10 mouse cellular contexts compared by ENCODE assay signal in the genomic region with DNA sequence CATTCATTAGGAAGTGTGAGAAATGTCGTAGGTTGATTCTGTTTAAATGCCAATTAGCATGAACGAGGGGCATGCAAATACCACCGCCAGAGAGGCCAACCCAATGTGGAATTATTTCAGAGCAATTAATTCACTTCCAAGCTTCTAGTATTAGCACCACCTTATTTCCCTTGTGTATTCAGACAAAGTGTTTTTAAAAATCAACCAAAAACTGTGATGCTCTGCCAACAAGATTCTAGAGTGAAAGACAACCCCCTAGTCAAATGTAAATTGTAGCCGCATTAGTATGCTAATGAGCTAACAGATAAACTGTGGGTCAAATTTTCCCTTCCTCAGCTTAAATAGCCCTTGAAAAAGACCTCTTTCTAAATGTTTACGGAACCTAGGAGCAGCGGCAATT. TPM values are rescaled to one million over a fixed set of nuclear protein-coding genes. Genes with fewer than 3 reads are reported as not detected.
DNase-seq lines count a peak whose midpoint lies in the region; ATAC-seq and TF ChIP-seq lines count a peak whose summit lies in the region.
"Had no signal": no experiment of that assay in that cellular context is flagged by ENCODE, and none has a peak within 500 bp of the region (broad histone marks: within the 10 kb centered on the region; RNA-seq: fewer than 3 reads in every experiment).

No protein-coding gene starts in this region.

- ATAC-seq in forebrain, postnatal 0 days = peak; percentile 40; the same call in 1 of the 2 replicates
- ATAC-seq in midbrain, embryonic 13.5 days = 0 out of 2 replicates have a peak, but pooled peaks have one; percentile 38

- peak; percentile 4 for DNase-seq in kidney, adult 9 months
- no peak for DNase-seq in kidney, adult 18-20 months
- peak; percentile 95 for DNase-seq in brain, embryonic 14.5 days (ENCODE audit: low read depth)
- peak; percentile 33 for DNase-seq in forebrain, postnatal 0 days
- DNase-seq in frontal cortex, postnatal 36 days (ENCODE audit: low spot score in 2 of 2) = no peak
- no peak for DNase-seq in ovary, postnatal 14 days (ENCODE audit: low spot score)
- no peak for DNase-seq in kidney, postnatal 36 days
- DNase-seq: right cerebral cortex, postnatal 4 days had no signal

- H3K27ac ChIP-seq in forebrain, postnatal 0 days (ENCODE audit: low read depth, low read length) = no peak overlapping the region
- no peak overlapping the region for H3K27ac ChIP-seq in midbrain, embryonic 13.5 days
- H3K27ac ChIP-seq: left cerebral cortex, adult 2 months had no signal

- no peak for TF ChIP-seq CTCF in brain, embryonic 14.5 days (IDR thresholded peaks at IDR 0.05; ENCODE audit: borderline replicate concordance, extremely low read depth, insufficient read depth, insufficient read length)
- TF ChIP-seq CTCF in forebrain, postnatal 0 days (IDR thresholded peaks at IDR 0.05; ENCODE audit: low read depth) = no peak

- no peak for TF ChIP-seq POLR2A in brain, embryonic 14.5 days (IDR thresholded peaks at IDR 0.05; ENCODE audit: borderline replicate concordance, extremely low read depth, insufficient read depth, insufficient read length, poor library complexity, severe bottlenecking)

- H3K4me1 ChIP-seq in forebrain, postnatal 0 days (ENCODE audit: insufficient read depth) = no peaks in the 10 kb centered on the region
- H3K4me1 ChIP-seq in midbrain, embryonic 13.5 days (replicated peaks) = peaks cover 22% of the 10 kb centered on the region

- H3K27me3 ChIP-seq in forebrain, postnatal 0 days (ENCODE audit: insufficient read depth, low read length) = no peaks in the 10 kb centered on the region; the same call in 1 of the 2 replicates
- peaks cover 6% of the 10 kb centered on the region for H3K27me3 ChIP-seq in midbrain, embryonic 13.5 days

- H3K36me3 ChIP-seq in forebrain, postnatal 0 days (ENCODE audit: insufficient read depth) = no peaks in the 10 kb centered on the region
- H3K36me3 ChIP-seq in midbrain, embryonic 13.5 days = no peaks in the 10 kb centered on the region

- 2% methylated on average over 6 of the region's 6 CpGs for WGBS in forebrain, postnatal 0 days
- 4% methylated on average over 6 of the region's 6 CpGs for WGBS in midbrain, embryonic 13.5 days

- peak overlapping the region; percentile 33; the same call in 1 of the 2 replicates for H3K4me2 ChIP-seq in forebrain, postnatal 0 days (ENCODE audit: low read depth)
- H3K4me2 ChIP-seq in midbrain, embryonic 13.5 days (replicated peaks) = peak overlapping the region; percentile 35

- peak overlapping the region; percentile 4; the same call in 1 of the 2 replicates for H3K4me3 ChIP-seq in forebrain, postnatal 0 days (ENCODE audit: low read depth, low read length)
- 0 out of 2 replicates have a peak overlapping the region, but pooled peaks have one; percentile 1 for H3K4me3 ChIP-seq in midbrain, embryonic 13.5 days (replicated peaks)
- H3K4me3 ChIP-seq: left cerebral cortex, adult 2 months had no signal

- H3K9me3 ChIP-seq in forebrain, postnatal 0 days (ENCODE audit: low read length) = no peaks in the 10 kb centered on the region
- no peaks in the 10 kb centered on the region for H3K9me3 ChIP-seq in midbrain, embryonic 13.5 days

- no peak overlapping the region for H3K9ac ChIP-seq in forebrain, postnatal 0 days
- H3K9ac ChIP-seq in midbrain, embryonic 13.5 days (replicated peaks) = no peak overlapping the region

RNA-seq across cellular contexts. Expression of a gene that starts 36.0 kb away (rescaled TPM):
- polyA plus RNA-seq in brain, embryonic 14.5 days (2012; rRNA removed) = 4.8 and 6.7 TPM in 2 replicates
- 11.2 and 11.5 TPM in 2 replicates for total RNA-seq in forebrain, postnatal 0 days (2014; rRNA removed)
- polyA plus RNA-seq in forebrain, postnatal 0 days (2015; fragmentation: Nextera tagmentation; extraction: Ambion mirVana) = 4.3 and 5.0 TPM in 2 replicates
- polyA plus RNA-seq in midbrain, embryonic 13.5 days (2015; fragmentation: Nextera tagmentation; extraction: Ambion mirVana) = 9.6 and 11.3 TPM in 2 replicates

Comparison
In these comparisons a context has a peak if more than half of its experiments do, and no peak if none do; other contexts are left out.
1. DNase-seq: peak in kidney, adult 9 months (single experiment), brain, embryonic 14.5 days (single experiment) and forebrain, postnatal 0 days (single experiment); none in kidney, adult 18-20 months (single experiment), frontal cortex, postnatal 36 days (0 of 2), ovary, postnatal 14 days (single experiment) and kidney, postnatal 36 days (0 of 2).